Mouse (Mus musculus) olfactory bulb, adult 2 months (tissue): ENCODE results near the gene Csnk1e. TPM values are rescaled to one million over a fixed set of nuclear protein-coding genes. Genes with fewer than 3 reads are reported as not detected.

Experiments
- H3K27ac ChIP-seq: fragments of 200-500 bp; 2 replicates; pipeline ENCODE4 v1.5.1; 2012; ENCODE audit warnings: low read depth, low read length; ENCODE audit not compliant: insufficient read depth
- H3K4me1 ChIP-seq: fragments of 200-500 bp; 2 replicates; pipeline ENCODE4 v1.6.1; 2012; ENCODE audit warnings: low read length; ENCODE audit not compliant: control insufficient read depth, insufficient read depth
- H3K4me3 ChIP-seq: fragments of 200-500 bp; 2 replicates; pipeline ENCODE4 v1.5.1; 2012; ENCODE audit warnings: mild to moderate bottlenecking, low read depth, low read length, moderate library complexity; ENCODE audit not compliant: insufficient read depth
- CTCF ChIP-seq: fragments of 200-500 bp; IDR thresholded peaks from 2 replicates; pipeline ENCODE4 v1.5.1; 2012; ENCODE audit warnings: low read depth, mild to moderate bottlenecking, low read length, moderate library complexity; ENCODE audit not compliant: insufficient read depth
- POLR2A ChIP-seq: fragments of 200-500 bp; IDR thresholded peaks from 2 replicates; pipeline ENCODE4 v1.6.1; 2012; ENCODE audit warnings: mild to moderate bottlenecking, low read depth, low read length, moderate library complexity; ENCODE audit not compliant: insufficient read depth
- WGBS: fragments of 180-500 bp; shearing (Covaris S2); methylation state at CpG from one replicate; pipeline ENCODE4 v1.1.7; 2018; 5-methylcytosine and 5-hydroxymethylcytosine counted together
- polyA plus RNA-seq: library from polyadenylated mRNA; stranded (reverse); fragments of >200 nt; gene quantifications from 2 replicates; pipeline ENCODE4 v1.2.4, GENCODE M21; 2012; ENCODE audit warnings: low replicate concordance; ENCODE audit not compliant: missing spikeins, insufficient read depth, insufficient read length

The Csnk1e gene
- polyA plus RNA-seq, 1 experiment, result not detected

DNA sequence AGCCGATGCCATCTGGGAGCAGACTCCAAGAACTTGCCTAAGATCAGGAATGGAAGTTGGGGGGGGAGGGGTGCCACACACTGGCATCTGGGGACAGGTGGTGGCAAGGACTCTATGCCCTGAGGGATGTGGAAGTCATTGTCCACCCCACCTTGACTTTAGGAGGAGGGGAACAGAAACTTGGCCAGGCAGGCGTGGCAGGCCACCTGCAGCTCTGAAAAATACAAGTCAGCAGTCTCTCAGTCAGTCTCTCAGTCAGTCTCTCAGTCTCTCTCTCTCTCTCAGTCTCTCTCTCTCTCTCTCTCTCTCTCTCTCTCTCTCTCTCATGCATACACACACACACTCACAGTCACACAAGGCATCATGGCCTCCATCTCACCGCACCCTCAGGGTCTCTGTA is 37.1 kb downstream of the Csnk1e start:
- no peak overlapping the region for H3K4me3 ChIP-seq
- H3K4me1 ChIP-seq, result no peaks in the 10 kb centered on the region
- TF ChIP-seq POLR2A, result no peak
- TF ChIP-seq CTCF, result no peak
- H3K27ac ChIP-seq, result no peak overlapping the region
- 95% methylated on average over 3 of the region's 3 CpGs for WGBS

- 99% methylated on average over 3 of the region's 3 CpGs for WGBS
- Histone ChIP-seq H3K4me3 (no peak overlapping the region), H3K4me1 (no peaks in the 10 kb centered on the region), H3K27ac (no peak overlapping the region)
- TF ChIP-seq POLR2A, result no peak
Observed at GRCm38 (mm10) chr15:79417379-79417778, 38.0 kb downstream of the Csnk1e start.

DNA sequence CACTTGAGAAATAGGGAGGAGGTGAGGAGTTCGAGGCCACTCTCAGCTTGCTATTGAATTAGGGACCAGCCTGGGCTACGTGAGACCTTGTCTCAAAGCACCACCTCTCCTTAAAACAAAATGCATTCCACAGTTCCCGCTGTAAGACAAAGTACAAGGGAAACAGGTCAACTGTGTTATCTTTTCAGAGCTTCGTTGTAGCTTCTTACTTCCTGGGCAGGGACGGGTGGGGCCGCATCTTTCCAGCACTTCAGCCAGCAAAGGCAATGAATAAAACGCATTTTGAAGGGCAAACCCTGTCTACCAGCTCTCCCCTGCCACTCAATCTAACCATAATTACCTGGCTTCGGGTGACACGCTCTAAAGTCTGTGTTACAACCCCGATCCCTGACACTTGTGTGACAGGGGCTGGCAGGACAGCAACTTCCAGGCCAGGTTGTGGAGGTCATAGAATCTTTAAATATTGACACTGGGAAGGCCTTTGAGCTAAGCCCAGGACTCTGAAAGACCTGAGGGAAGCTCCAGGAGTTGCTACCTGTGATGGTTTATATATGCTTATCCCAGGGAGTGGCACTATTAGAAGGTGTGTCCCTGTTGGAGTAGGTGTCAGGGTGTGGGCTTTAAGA is 38.8 kb downstream of the Csnk1e start:
- 92% methylated on average over 10 of the region's 10 CpGs for WGBS
- TF ChIP-seq CTCF, result no peak
- TF ChIP-seq POLR2A, result no peak
- H3K27ac ChIP-seq, result no peak overlapping the region
- no peak overlapping the region for H3K4me3 ChIP-seq
- H3K4me1 ChIP-seq, result no peaks in the 10 kb centered on the region

DNA sequence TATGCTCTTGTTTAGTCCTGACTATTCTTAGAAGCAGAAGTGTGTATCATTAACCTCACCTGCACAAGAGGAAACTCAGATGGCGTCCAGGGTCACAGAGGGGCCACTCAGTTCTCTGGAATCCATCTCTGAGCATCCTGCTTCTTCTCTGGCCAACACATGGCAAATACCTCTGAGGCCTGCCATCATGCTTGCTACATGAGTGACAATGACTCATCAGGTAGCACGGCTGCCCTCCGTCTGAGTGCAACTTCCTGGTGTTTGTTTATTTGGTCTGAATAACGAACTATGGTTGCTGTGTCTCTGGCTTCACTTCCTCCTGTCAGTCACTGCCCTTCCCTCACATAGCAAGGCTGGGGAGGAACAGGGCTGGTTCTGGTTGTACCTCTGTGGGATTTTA is 40.9 kb downstream of the Csnk1e start:
- Histone ChIP-seq H3K27ac (no peak overlapping the region), H3K4me1 (no peaks in the 10 kb centered on the region), H3K4me3 (no peak overlapping the region)
- WGBS, result 71% methylated on average over 4 of the region's 4 CpGs
- TF ChIP-seq CTCF, result no peak
- TF ChIP-seq POLR2A, result no peak

- Histone ChIP-seq H3K27ac (no peak overlapping the region), H3K4me3 (no peak overlapping the region), H3K4me1 (no peaks in the 10 kb centered on the region)
- WGBS, result 81% methylated on average over 8 of the region's 8 CpGs
- TF ChIP-seq CTCF (no peak), POLR2A (no peak)
Observed at GRCm38 (mm10) chr15:79413802-79414201, 41.6 kb downstream of the Csnk1e start.

GRCm38 (mm10) chr15:79413201-79413600 is 42.2 kb downstream of the Csnk1e start:
- no peaks in the 10 kb centered on the region for H3K4me1 ChIP-seq
- H3K27ac ChIP-seq, result no peak overlapping the region
- WGBS, result 93% methylated on average over 3 of the region's 3 CpGs
- H3K4me3 ChIP-seq, result no peak overlapping the region
- no peak for TF ChIP-seq POLR2A
- TF ChIP-seq CTCF, result no peak

DNA sequence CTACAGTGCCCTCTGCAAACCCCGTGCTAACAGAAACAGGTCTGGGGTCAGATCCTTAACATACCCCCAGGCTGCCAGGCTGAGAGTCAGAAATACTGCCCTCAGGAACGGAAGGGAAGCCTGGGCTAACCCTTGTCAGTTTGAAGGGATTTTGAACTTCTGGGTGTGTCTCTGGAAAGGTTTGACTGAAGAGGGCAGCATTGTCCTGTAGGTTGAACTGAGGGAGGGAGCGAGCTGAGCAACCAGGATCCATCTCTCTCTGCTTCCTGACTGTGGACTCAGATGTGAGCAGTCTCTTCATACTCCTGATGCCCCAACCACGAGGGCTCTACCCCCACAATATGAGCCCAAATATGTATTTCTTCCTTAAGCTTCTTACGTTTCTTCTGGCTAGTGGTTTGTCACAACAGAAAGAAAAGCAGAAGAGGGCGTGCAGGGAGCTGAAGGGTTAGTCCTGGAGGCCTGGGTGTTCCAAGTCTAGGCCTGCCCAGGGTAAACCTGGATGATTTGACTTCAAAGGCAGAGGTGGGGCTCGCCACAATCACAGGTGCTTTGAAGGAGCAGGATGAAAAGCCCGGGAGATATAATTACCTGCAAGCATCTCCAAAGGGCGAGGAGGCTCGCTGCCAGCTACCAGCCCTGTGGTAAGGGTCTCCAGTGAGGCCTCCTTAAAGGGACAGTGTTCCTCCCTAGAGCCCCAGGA is 43.9 kb downstream of the Csnk1e start:
- Histone ChIP-seq H3K4me3 (no peak overlapping the region), H3K4me1 (no peaks in the 10 kb centered on the region; the same call in 1 of the 2 replicates), H3K27ac (no peak overlapping the region)
- 74% methylated on average over 10 of the region's 10 CpGs for WGBS
- TF ChIP-seq POLR2A (no peak), CTCF (no peak)

- Histone ChIP-seq H3K4me1 (peaks cover 2% of the 10 kb centered on the region), H3K4me3 (no peak overlapping the region), H3K27ac (no peak overlapping the region)
- 93% methylated on average over 4 of the region's 4 CpGs for WGBS
- TF ChIP-seq CTCF (no peak), POLR2A (no peak)
Observed at GRCm38 (mm10) chr15:79409077-79409573, 46.2 kb downstream of the Csnk1e start.

DNA sequence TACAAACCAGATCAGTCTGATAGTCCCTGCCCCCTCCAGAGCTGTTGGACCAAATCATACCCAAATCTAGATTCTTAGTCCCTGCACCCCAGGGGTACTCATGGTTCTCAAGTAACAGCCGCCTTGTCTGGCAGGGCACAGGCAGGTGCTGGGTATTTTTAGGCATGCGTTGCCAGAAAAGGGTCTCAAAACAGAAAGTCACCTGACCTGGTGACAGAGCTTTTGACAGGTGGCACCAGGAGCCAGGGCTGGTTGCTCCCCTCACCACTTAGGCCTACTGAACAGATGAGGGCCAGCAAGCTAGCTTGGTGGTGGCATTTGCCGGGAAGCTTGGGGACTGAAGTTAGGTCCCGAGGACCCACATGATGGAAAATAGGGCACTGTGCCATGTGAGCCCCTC is 48.8 kb downstream of the Csnk1e start:
- Histone ChIP-seq H3K27ac (no peak overlapping the region), H3K4me1 (peaks cover 13% of the 10 kb centered on the region), H3K4me3 (no peak overlapping the region)
- TF ChIP-seq CTCF (no peak), POLR2A (no peak)
- WGBS, result 86% methylated on average over 4 of the region's 4 CpGs
